Mouse (Mus musculus): ENCODE measurements around the gene Xrcc4.

GRCm38 (mm10) chr13:89834485-89834884, 254.9 kb downstream of the Xrcc4 start:
- no peak for TF ChIP-seq POLR2A (IDR thresholded peaks at IDR 0.05; ENCODE audit: borderline replicate concordance, low read depth, low read length)
- no peak for TF ChIP-seq CTCF (IDR thresholded peaks at IDR 0.05; ENCODE audit: low read depth, low read length)
